Mouse (Mus musculus): ENCODE results near the gene Haus8.

GRCm38 (mm10) chr8:71316486-71317031, 43.8 kb upstream of the Haus8 start:
- TF ChIP-seq BHLHE40 (IDR thresholded peaks at IDR 0.05; ENCODE audit: low read depth, low read length) (no peak), PAX5 (IDR thresholded peaks at IDR 0.05; ENCODE audit: low read length) (no peak), JUND (conservative IDR thresholded peaks at IDR 0.05; ENCODE audit: low read depth, low read length) (no peak), EP300 (IDR thresholded peaks at IDR 0.05; ENCODE audit: low read length) (no peak)

All from CH12.LX (cell line).